Mouse (Mus musculus): ENCODE measurements around the gene Smoc1. TPM values are rescaled to one million over a fixed set of nuclear protein-coding genes. Genes with fewer than 3 reads are reported as not detected.
A peak's percentile ranks its signal among the peaks of the same experiment; 100 is the strongest.

Smoc1 gene
- polyA plus RNA-seq (2016; fragmentation: Nextera tagmentation; extraction: Ambion mirVana): 21.1 and 35.2 TPM in 2 replicates

GRCm38 (mm10) chr12:81026277-81026994 is at the start of gene Smoc1:
Gene Smoc1, plus strand, starts transcription at chr12:81026808.
- H3K4me3 ChIP-seq: peak within 1 kb of the TSS; percentile 81
- peak within 1 kb of the TSS; percentile 88 for H3K27ac ChIP-seq
- peaks cover 5% of the 10 kb centered on the region; the same call in 1 of the 2 replicates for H3K36me3 ChIP-seq
- H3K4me1 ChIP-seq (replicated peaks): peaks cover 54% of the 10 kb centered on the region
- H3K9me3 ChIP-seq: no peaks in the 10 kb centered on the region
- H3K27me3 ChIP-seq (ENCODE audit: insufficient read depth, poor library complexity, severe bottlenecking): peaks cover 51% of the 10 kb centered on the region
- DNase-seq (ENCODE audit: low spot score): peak; percentile 86
- WGBS: 4% methylated on average over 42 of the region's 42 CpGs

DNA sequence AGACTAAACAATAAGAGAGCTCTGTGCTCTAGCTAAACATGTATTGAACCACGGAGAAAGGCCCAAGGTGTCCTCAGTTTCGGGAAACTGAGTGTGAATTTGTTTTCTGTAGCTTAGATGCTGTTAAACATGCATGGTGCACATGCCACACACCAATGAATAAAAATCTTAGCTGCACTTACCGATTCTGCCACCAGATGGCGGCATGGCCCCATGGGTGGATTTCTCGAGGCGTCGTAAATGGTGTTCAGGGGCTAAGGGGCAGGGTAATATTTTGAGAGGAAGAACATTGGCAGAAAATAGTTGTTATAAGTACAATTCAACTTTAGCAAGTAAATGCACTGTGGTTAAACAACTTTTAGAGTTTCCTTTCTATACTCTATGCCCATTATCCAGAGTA is 44.3 kb upstream of the Smoc1 start:
- WGBS: 1% methylated on average over 7 of the region's 7 CpGs
- Histone ChIP-seq H3K27me3 (ENCODE audit: insufficient read depth, poor library complexity, severe bottlenecking) (no peaks in the 10 kb centered on the region; the same call in 1 of the 2 replicates), H3K36me3 (no peaks in the 10 kb centered on the region)

DNA sequence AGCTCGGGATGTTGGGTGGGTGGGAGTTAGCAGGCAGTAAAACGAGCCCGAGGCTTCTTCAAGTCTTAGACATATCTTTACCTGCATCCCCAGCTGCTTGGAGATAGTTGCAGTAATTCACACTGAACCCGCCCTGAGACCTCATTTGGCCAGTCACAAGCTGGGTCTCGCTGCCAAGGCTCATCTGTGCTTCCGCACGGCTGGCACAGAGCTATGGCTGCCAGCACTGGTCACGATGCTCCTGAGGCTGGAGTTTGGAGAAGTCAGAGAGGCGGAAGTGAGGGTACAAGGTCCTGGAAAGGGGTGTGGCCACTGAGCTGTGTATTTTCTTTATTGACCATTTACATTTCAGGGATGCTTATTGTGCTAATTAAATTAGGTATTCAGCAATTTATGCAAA is 42.9 kb upstream of the Smoc1 start:
- no peaks in the 10 kb centered on the region for H3K4me1 ChIP-seq (replicated peaks)
- no peak overlapping the region for H3K4me3 ChIP-seq
- 83% methylated on average over 9 of the region's 9 CpGs for WGBS
- no peak for DNase-seq (ENCODE audit: low spot score)
- no peak overlapping the region for H3K27ac ChIP-seq
- H3K9me3 ChIP-seq: 0 out of 2 replicates have a peak, but pooled peaks cover 3% of the 10 kb centered on the region
- H3K27me3 ChIP-seq (ENCODE audit: insufficient read depth, poor library complexity, severe bottlenecking): no peaks in the 10 kb centered on the region; the same call in 1 of the 2 replicates
- no peaks in the 10 kb centered on the region for H3K36me3 ChIP-seq

More for the DNA sequence above, 44.3 kb upstream of the Smoc1 start:
- DNase-seq (ENCODE audit: low spot score): peak; percentile 82
- H3K4me3 ChIP-seq: no peak overlapping the region
- no peak overlapping the region for H3K27ac ChIP-seq
- no peaks in the 10 kb centered on the region for H3K4me1 ChIP-seq (replicated peaks)
- no peaks in the 10 kb centered on the region for H3K9me3 ChIP-seq

DNA sequence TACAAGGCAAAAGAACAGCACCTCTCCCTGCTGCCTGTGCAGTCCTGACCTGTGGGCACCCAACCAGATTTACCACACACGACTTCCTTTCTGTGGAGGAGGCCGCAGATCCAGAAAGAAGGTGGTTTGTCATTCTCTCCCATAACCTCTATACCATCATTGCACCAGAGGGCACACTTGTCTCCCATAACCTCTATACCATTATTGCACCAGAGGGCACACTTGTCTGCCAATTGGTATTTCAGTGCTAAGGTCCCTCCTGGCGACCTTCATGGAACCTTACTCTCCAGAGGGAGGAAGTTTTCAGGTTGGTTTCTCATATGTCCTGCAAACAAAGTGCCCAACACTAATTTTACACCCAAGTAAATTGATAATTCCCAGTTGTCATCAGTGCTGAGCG is 40.0 kb upstream of the Smoc1 start:
- Histone ChIP-seq H3K4me1 (replicated peaks) (peaks cover 10% of the 10 kb centered on the region), H3K27me3 (ENCODE audit: insufficient read depth, poor library complexity, severe bottlenecking) (no peaks in the 10 kb centered on the region; the same call in 1 of the 2 replicates), H3K4me3 (no peak overlapping the region), H3K27ac (no peak overlapping the region), H3K36me3 (no peaks in the 10 kb centered on the region), H3K9me3 (0 out of 2 replicates have a peak, but pooled peaks cover 3% of the 10 kb centered on the region)
- no peak for DNase-seq (ENCODE audit: low spot score)
- 88% methylated on average over 4 of the region's 4 CpGs for WGBS

DNA sequence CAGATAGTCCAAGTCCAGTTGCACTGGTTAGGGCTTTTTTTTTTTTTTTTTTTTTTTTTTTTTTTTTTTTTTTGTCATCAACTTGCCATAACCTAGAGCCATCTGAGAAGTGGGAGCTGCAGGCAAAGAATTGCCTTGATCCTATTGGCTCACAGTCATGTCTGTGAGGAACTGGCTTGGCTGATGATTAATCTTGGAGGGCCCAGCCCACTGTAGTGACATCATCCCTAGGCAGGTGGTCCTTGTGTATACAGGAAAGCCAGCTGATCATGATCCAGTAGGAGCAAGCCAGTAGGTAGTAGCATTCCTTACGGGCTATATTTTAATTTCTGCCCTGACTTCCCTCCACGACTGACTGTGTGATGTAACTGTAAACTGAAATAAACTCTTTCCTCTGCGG is 38.3 kb upstream of the Smoc1 start:
- 94% methylated on average over 3 of the region's 3 CpGs for WGBS
- Histone ChIP-seq H3K36me3 (no peaks in the 10 kb centered on the region), H3K4me3 (no peak overlapping the region), H3K27me3 (ENCODE audit: insufficient read depth, poor library complexity, severe bottlenecking) (peaks cover 6% of the 10 kb centered on the region; the same call in 1 of the 2 replicates), H3K4me1 (replicated peaks) (peaks cover 10% of the 10 kb centered on the region), H3K9me3 (0 out of 2 replicates have a peak, but pooled peaks cover 3% of the 10 kb centered on the region), H3K27ac (no peak overlapping the region)
- no peak for DNase-seq (ENCODE audit: low spot score)

- H3K27ac ChIP-seq: 0 out of 2 replicates have a peak overlapping the region, but pooled peaks have one; percentile 47
- WGBS: 56% methylated on average over 13 of the region's 13 CpGs
- peaks cover 10% of the 10 kb centered on the region for H3K4me1 ChIP-seq (replicated peaks)
- peaks cover 11% of the 10 kb centered on the region for H3K9me3 ChIP-seq
- no peaks in the 10 kb centered on the region for H3K36me3 ChIP-seq
- no peak overlapping the region for H3K4me3 ChIP-seq
- no peak for DNase-seq (ENCODE audit: low spot score)
- 0 out of 2 replicates have a peak, but pooled peaks cover 6% of the 10 kb centered on the region for H3K27me3 ChIP-seq (ENCODE audit: insufficient read depth, poor library complexity, severe bottlenecking)
These were observed 35.6 kb upstream of the Smoc1 start for GRCm38 (mm10) chr12:80990901-80991445.

- Histone ChIP-seq H3K27me3 (ENCODE audit: insufficient read depth, poor library complexity, severe bottlenecking) (0 out of 2 replicates have a peak, but pooled peaks cover 10% of the 10 kb centered on the region), H3K27ac (no peak overlapping the region), H3K9me3 (peaks cover 12% of the 10 kb centered on the region), H3K4me1 (replicated peaks) (peaks cover 10% of the 10 kb centered on the region), H3K4me3 (no peak overlapping the region), H3K36me3 (no peaks in the 10 kb centered on the region)
- DNase-seq (ENCODE audit: low spot score): no peak
- WGBS: 86% methylated on average over 10 of the region's 10 CpGs
These were observed 34.8 kb upstream of the Smoc1 start for GRCm38 (mm10) chr12:80991806-80992205.

GRCm38 (mm10) chr12:80992540-80993122 is 34.0 kb upstream of the Smoc1 start:
- WGBS: 79% methylated on average over 8 of the region's 8 CpGs

DNA sequence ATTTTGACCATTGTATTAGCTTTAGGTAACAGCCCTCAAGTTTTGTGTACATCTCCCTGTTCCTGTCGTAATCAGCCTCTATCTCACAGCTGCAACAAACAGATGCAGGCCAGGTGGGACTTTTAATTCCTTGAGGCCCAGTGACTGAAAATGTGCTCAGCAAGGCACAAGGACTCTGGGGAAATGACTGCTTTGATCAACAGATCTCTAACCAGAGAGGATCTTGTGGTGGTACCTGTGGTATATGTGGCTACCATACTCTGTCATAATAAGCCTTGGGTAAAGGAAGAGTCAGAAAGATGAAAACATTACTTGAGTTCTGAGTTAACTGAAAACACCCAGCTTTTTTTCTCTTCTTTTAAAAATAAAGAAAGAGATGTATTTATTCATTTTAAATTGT is 32.8 kb upstream of the Smoc1 start:
- Histone ChIP-seq H3K9me3 (peaks cover 10% of the 10 kb centered on the region), H3K27me3 (ENCODE audit: insufficient read depth, poor library complexity, severe bottlenecking) (peaks cover 23% of the 10 kb centered on the region; the same call in 1 of the 2 replicates), H3K36me3 (no peaks in the 10 kb centered on the region), H3K27ac (no peak overlapping the region), H3K4me1 (replicated peaks) (peaks cover 27% of the 10 kb centered on the region), H3K4me3 (no peak overlapping the region)
- WGBS: 94% methylated on average over 1 of the region's 1 CpGs
- no peak for DNase-seq (ENCODE audit: low spot score)

More at GRCm38 (mm10) chr12:80992540-80993122, 34.0 kb upstream of the Smoc1 start:
- H3K27ac ChIP-seq: no peak overlapping the region; the same call in 1 of the 2 replicates
- H3K4me3 ChIP-seq: no peak overlapping the region
- peaks cover 12% of the 10 kb centered on the region for H3K9me3 ChIP-seq
- DNase-seq (ENCODE audit: low spot score): no peak
- peaks cover 16% of the 10 kb centered on the region for H3K4me1 ChIP-seq (replicated peaks)
- peaks cover 16% of the 10 kb centered on the region; the same call in 1 of the 2 replicates for H3K27me3 ChIP-seq (ENCODE audit: insufficient read depth, poor library complexity, severe bottlenecking)
- H3K36me3 ChIP-seq: no peaks in the 10 kb centered on the region

DNA sequence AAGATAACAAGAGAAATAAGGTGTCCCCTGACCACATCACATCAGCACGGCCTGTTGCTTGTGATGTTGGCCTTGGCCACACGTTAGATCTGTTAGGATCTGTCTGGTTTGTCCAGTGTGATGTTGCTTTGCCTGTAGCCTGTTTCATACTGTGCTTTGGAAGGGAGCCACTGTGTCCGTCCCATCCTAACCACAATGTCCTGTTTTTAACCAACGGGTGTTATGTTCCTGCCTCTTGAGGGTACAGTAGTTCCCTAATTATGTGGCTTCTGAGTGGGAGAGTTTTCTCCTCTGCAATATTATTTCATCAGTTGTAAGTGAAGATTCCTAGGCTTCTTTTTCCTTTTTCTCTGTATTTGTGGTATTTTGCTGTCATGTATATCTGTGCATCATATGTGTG is 31.3 kb upstream of the Smoc1 start:
- H3K27ac ChIP-seq: no peak overlapping the region
- no peaks in the 10 kb centered on the region for H3K36me3 ChIP-seq
- WGBS: 93% methylated on average over 4 of the region's 4 CpGs
- DNase-seq (ENCODE audit: low spot score): no peak
- peaks cover 37% of the 10 kb centered on the region for H3K27me3 ChIP-seq (ENCODE audit: insufficient read depth, poor library complexity, severe bottlenecking)
- H3K9me3 ChIP-seq: peaks cover 10% of the 10 kb centered on the region
- peaks cover 43% of the 10 kb centered on the region for H3K4me1 ChIP-seq (replicated peaks)
- no peak overlapping the region for H3K4me3 ChIP-seq

GRCm38 (mm10) chr12:80997652-80998051 is 29.0 kb upstream of the Smoc1 start:
- Histone ChIP-seq H3K27me3 (ENCODE audit: insufficient read depth, poor library complexity, severe bottlenecking) (peaks cover 40% of the 10 kb centered on the region), H3K4me1 (replicated peaks) (peaks cover 41% of the 10 kb centered on the region), H3K36me3 (no peaks in the 10 kb centered on the region), H3K4me3 (no peak overlapping the region), H3K9me3 (peaks cover 10% of the 10 kb centered on the region), H3K27ac (peak overlapping the region; percentile 62; the same call in 1 of the 2 replicates)
- no peak for DNase-seq (ENCODE audit: low spot score)
- WGBS: 72% methylated on average over 4 of the region's 4 CpGs

DNA sequence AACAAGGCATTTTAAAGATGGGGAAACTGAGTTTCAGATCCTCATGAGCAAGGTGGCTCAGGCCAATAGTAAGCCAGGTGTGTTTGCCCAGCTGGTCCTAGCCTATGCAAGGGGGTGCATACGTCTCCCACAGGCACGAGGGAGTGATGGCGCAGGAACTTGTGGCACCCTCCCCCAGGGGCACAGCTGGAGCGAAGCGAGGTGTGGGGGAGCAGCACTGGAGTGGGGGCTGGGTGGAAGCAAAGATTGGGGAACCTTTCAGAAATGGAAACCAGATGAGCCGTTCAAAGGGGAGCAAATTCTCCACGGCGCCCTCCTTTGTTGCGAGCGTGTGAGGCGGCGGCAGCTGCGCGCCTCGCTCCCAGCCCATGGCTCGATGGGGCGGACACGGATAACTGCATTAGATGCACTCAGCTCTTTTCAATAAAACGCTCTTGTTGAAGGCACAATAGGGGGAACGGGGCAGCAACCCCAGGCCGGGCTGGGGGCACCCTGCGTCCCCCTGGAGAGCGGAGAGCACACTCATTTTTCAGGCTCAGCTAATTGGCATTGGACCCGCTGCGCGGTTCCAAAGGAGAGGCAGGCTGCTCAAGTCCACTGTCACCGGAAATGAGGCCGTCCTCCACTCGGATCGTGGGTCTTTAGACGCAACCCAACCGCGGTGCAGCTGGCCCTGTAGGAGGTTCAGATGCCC is 27.9 kb upstream of the Smoc1 start:
- WGBS: 2% methylated on average over 33 of the region's 33 CpGs
- Histone ChIP-seq H3K4me1 (replicated peaks) (peaks cover 51% of the 10 kb centered on the region), H3K36me3 (no peaks in the 10 kb centered on the region), H3K27me3 (ENCODE audit: insufficient read depth, poor library complexity, severe bottlenecking) (peaks cover 37% of the 10 kb centered on the region), H3K9me3 (peaks cover 10% of the 10 kb centered on the region), H3K27ac (peak overlapping the region; percentile 88), H3K4me3 (peak overlapping the region; percentile 42)
- DNase-seq (ENCODE audit: low spot score): peak; percentile 77

All from hindbrain, embryonic 10.5 days (tissue).